Mouse (Mus musculus) lung, postnatal 0 days (tissue): ENCODE measurements around the gene Arhgef17. TPM values are rescaled to one million over a fixed set of nuclear protein-coding genes. Genes with fewer than 3 reads are reported as not detected.
A peak's percentile ranks its signal among the peaks of the same experiment; 100 is the strongest.

Source experiments
- ATAC-seq: fragments of 200-750 bp; cut with Nextera tagmentation; 2 replicates; pipeline ENCODE4 v1.8.0; 2017; ENCODE audit warnings: moderate library complexity
- DNase-seq: peaks from one replicate; pipeline ENCODE4 v3.0.0-alpha.2; 2016; ENCODE audit warnings: low spot score
- H3K27ac ChIP-seq: fragments of 300-500 bp; sonication (generic); 2 replicates; pipeline ENCODE4 v1.5.1; 2014; ENCODE audit warnings: antibody characterized with exemption, mild to moderate bottlenecking, low read length, mixed read lengths
- H3K27me3 ChIP-seq: fragments of 300-500 bp; sonication (generic); replicated peaks from 2 replicates; pipeline ENCODE4 v1.6.1; 2014; ENCODE audit warnings: low read length, mixed read lengths; ENCODE audit not compliant: insufficient read depth
- H3K36me3 ChIP-seq: fragments of 300-500 bp; sonication (generic); 2 replicates; pipeline ENCODE4 v1.6.1; 2014; ENCODE audit warnings: low read length, mixed read lengths; ENCODE audit not compliant: insufficient read depth
- H3K4me1 ChIP-seq: fragments of 300-500 bp; sonication (generic); 2 replicates; pipeline ENCODE4 v1.6.1; 2014; ENCODE audit warnings: antibody characterized with exemption, low read depth, low read length, mixed read lengths; ENCODE audit not compliant: insufficient read depth
- H3K4me2 ChIP-seq: fragments of 300-500 bp; sonication (generic); replicated peaks from 2 replicates; pipeline ENCODE4 v1.6.1; 2014; ENCODE audit warnings: low read depth, mild to moderate bottlenecking, low read length, moderate library complexity, mixed read lengths
- H3K4me3 ChIP-seq: fragments of 300-500 bp; sonication (generic); 2 replicates; pipeline ENCODE4 v1.5.1; 2014; ENCODE audit warnings: low read depth, low read length
- H3K9ac ChIP-seq: fragments of 300-500 bp; sonication (generic); replicated peaks from 2 replicates; pipeline ENCODE4 v1.6.1; 2014; ENCODE audit warnings: low read depth, mild to moderate bottlenecking
- H3K9me3 ChIP-seq: fragments of 300-500 bp; sonication (generic); 2 replicates; pipeline ENCODE4 v1.6.1; 2016; ENCODE audit warnings: low read length, mixed read lengths
- CTCF ChIP-seq: IDR thresholded peaks from 2 replicates; pipeline ENCODE4 v1.5.1; 2016; ENCODE audit warnings: antibody characterized with exemption, mild to moderate bottlenecking
- EP300 ChIP-seq: IDR thresholded peaks from 2 replicates; pipeline ENCODE4 v1.6.1; 2016; ENCODE audit warnings: antibody characterized with exemption, mild to moderate bottlenecking, control low read depth
- WGBS: fragments of 180-500 bp; shearing (Covaris S2); extraction: QIAGEN DNeasy Blood & Tissue Kit; methylation state at CpG from one replicate; pipeline ENCODE4 v1.1.7; 2014; 5-methylcytosine and 5-hydroxymethylcytosine counted together
- polyA plus RNA-seq: library from polyadenylated mRNA; unstranded; fragments of >200 nt; fragmentation: Nextera tagmentation; extraction: Ambion mirVana; gene quantifications from 2 replicates; pipeline ENCODE4 v1.2.1, GENCODE M21; 2015

Arhgef17 gene
- polyA plus RNA-seq, 1 experiment from 2014 or later: 5.8 TPM

DNA sequence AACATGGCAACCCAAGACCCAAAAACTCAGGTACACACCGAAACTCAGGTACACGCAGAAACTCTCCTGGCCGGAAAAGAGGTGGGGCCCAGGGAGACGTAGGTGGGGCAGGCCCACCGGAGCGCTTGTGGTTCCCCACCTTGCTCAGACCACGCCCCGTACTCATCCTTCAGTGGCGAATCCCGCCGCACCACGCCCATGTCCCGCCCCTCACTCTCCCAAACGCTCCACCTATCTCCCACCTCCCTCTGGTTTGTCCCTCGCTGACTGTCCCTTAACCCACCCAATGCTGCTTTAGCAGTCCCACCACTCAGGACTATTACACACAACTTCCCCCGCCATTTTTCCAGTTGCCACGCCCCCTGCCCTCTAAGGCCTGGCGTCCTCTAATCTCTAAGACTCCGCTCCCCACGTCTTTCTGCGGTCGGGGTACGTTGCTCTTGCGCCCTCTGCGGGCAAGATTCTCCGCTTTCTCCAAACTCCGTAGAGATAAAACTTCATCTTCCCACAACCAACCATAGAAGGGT is 637 bp upstream of the Arhgef17 start:
- peak overlapping the region; percentile 72 for H3K4me3 ChIP-seq
- H3K36me3 ChIP-seq: no peaks in the 10 kb centered on the region
- TF ChIP-seq EP300 (0 out of 2 replicates have a peak, but pooled peaks have one; percentile 8), CTCF (peak; percentile 93)
- H3K4me1 ChIP-seq: peaks cover 27% of the 10 kb centered on the region
- peak; percentile 97 for DNase-seq
- peak overlapping the region; percentile 96 for H3K27ac ChIP-seq
- H3K9ac ChIP-seq: peak overlapping the region; percentile 80; the same call in 1 of the 2 replicates
- peak overlapping the region; percentile 91 for H3K4me2 ChIP-seq
- under 1% methylated on average over 27 of the region's 27 CpGs for WGBS
- no peaks in the 10 kb centered on the region for H3K9me3 ChIP-seq
- ATAC-seq: peak; percentile 82
- H3K27me3 ChIP-seq: no peaks in the 10 kb centered on the region

GRCm38 (mm10) chr7:100931316-100931925 is 486 bp downstream of the Arhgef17 start:
- no peaks in the 10 kb centered on the region for H3K36me3 ChIP-seq
- peak overlapping the region; percentile 96 for H3K27ac ChIP-seq
- 4% methylated on average over 56 of the region's 73 CpGs for WGBS
- TF ChIP-seq CTCF (no peak), EP300 (no peak)
- DNase-seq: no peak
- H3K9ac ChIP-seq: peak overlapping the region; percentile 80
- no peaks in the 10 kb centered on the region for H3K27me3 ChIP-seq
- peak overlapping the region; percentile 72 for H3K4me3 ChIP-seq
- H3K4me2 ChIP-seq: peak overlapping the region; percentile 91
- ATAC-seq: peak; percentile 4; the same call in 1 of the 2 replicates
- peaks cover 38% of the 10 kb centered on the region for H3K4me1 ChIP-seq
- H3K9me3 ChIP-seq: no peaks in the 10 kb centered on the region

DNA sequence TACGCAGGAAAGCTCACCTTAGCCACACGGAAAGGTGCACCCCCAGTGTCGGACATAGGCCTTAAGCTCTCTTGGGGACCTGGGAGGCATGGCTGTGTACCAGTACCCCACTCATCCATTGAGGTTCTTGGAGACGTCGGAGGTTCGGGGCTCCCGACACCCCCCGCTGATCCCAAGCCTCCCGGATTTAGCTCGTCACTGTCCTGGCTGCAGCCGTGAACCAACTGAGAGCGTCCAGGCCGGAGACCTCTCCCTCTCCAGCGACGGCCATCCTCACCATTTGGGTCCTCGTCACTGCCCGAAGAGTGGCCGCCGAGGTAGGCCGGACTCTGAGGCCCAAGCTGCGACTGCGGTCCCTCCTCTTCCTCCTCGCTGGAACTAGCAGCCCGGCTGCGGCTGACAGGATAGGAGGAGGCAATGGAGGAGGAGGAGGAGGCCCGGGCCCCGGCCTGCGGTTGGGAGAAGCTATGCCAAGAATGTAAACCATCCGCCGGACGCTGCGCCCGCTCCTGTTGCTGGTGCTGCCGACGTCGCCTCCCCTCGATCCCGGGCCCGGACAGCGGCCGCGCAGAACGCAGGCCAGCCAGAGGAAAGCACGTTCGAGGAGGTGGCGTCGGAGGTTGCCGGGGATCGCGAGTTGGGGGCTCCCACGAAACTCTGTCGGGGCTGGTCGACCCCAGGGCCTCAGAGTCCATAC is 1.1 kb downstream of the Arhgef17 start:
- 3% methylated on average over 48 of the region's 53 CpGs for WGBS
- H3K4me2 ChIP-seq: peak overlapping the region; percentile 91
- H3K9me3 ChIP-seq: no peaks in the 10 kb centered on the region
- TF ChIP-seq EP300 (no peak), CTCF (no peak)
- peaks cover 44% of the 10 kb centered on the region for H3K4me1 ChIP-seq
- H3K9ac ChIP-seq: peak overlapping the region; percentile 80
- no peaks in the 10 kb centered on the region for H3K27me3 ChIP-seq
- ATAC-seq: peak; percentile 45
- peak; percentile 94 for DNase-seq
- H3K27ac ChIP-seq: peak overlapping the region; percentile 96
- peak overlapping the region; percentile 72 for H3K4me3 ChIP-seq
- no peaks in the 10 kb centered on the region for H3K36me3 ChIP-seq

DNA sequence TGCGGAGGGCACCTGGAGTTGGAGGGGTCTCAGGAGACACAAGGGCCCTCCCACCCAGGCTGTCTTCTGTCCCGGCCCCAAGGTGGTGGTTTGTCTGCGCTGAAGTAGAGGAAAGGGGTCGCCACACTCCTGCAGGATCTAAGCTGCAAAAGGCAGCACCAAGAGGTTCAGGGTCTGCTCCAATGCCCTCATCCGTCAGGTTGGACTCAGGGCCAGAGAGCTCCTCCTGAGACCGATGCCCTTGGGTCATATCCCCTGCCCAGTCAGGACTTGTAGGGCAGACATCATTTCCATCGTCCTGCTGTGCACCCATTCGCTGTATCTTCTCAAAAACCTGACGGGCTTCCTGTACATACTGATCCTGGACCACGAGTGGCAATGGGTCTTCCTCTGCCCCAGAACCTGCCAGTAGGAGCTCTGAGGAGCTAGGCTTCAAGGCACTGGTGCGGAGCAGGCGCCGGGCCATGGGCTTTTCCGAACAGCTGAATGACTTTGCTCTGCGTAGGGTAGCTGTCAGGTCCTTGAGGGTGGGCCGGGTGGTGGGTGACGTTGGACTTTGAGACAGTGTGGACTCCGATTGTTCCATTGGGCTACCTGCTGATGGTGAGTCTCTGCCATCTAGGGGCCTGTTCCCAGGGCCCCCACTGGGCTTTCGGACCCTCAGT is 2.1 kb downstream of the Arhgef17 start:
- Histone ChIP-seq H3K4me2 (peak overlapping the region; percentile 91), H3K4me1 (peaks cover 51% of the 10 kb centered on the region)
- ATAC-seq: no peak

GRCm38 (mm10) chr7:100928456-100928855 is 3.5 kb downstream of the Arhgef17 start:
- DNase-seq (peak; percentile 53), ATAC-seq (no peak)
- Histone ChIP-seq H3K4me1 (peaks cover 57% of the 10 kb centered on the region), H3K36me3 (no peaks in the 10 kb centered on the region), H3K9me3 (no peaks in the 10 kb centered on the region), H3K27me3 (no peaks in the 10 kb centered on the region), H3K27ac (no peak overlapping the region), H3K4me3 (peak overlapping the region; percentile 72), H3K9ac (peak overlapping the region; percentile 80; the same call in 1 of the 2 replicates), H3K4me2 (peak overlapping the region; percentile 91)
- WGBS: 26% methylated on average over 9 of the region's 9 CpGs
- TF ChIP-seq EP300 (no peak), CTCF (no peak)

More for the DNA sequence above, 2.1 kb downstream of the Arhgef17 start:
- TF ChIP-seq EP300 (no peak), CTCF (no peak)
- no peak for DNase-seq
- Histone ChIP-seq H3K27ac (peak overlapping the region; percentile 96), H3K36me3 (no peaks in the 10 kb centered on the region), H3K9me3 (no peaks in the 10 kb centered on the region), H3K4me3 (peak overlapping the region; percentile 72), H3K9ac (peak overlapping the region; percentile 80), H3K27me3 (no peaks in the 10 kb centered on the region)
- 40% methylated on average over 19 of the region's 19 CpGs for WGBS
